Mouse (Mus musculus) hindbrain, embryonic 15.5 days (tissue): ENCODE data around the gene Ptpn7. TPM values are rescaled to one million over a fixed set of nuclear protein-coding genes. Genes with fewer than 3 reads are reported as not detected.

Experiments used
- ATAC-seq: fragments of 200-750 bp; cut with Nextera tagmentation; 2 replicates; pipeline ENCODE4 v1.8.0; 2017; ENCODE audit warnings: low read depth, moderate number of reproducible peaks, moderate TSS enrichment; ENCODE audit not compliant: low FRiP score
- H3K27ac ChIP-seq: fragments of 300-500 bp; sonication (generic); replicated peaks from 2 replicates; pipeline ENCODE4 v1.5.1; 2015; ENCODE audit warnings: mild to moderate bottlenecking, inconsistent platforms
- H3K27me3 ChIP-seq: fragments of 300-500 bp; sonication (generic); 2 replicates; pipeline ENCODE4 v1.6.1; 2015; ENCODE audit warnings: control low read depth, inconsistent platforms
- H3K36me3 ChIP-seq: fragments of 300-500 bp; sonication (generic); 2 replicates; pipeline ENCODE4 v1.6.1; 2015; ENCODE audit warnings: control low read depth, inconsistent platforms
- H3K4me1 ChIP-seq: fragments of 300-500 bp; sonication (generic); replicated peaks from 2 replicates; pipeline ENCODE4 v1.6.1; 2015; ENCODE audit warnings: control low read depth, inconsistent platforms
- H3K4me2 ChIP-seq: fragments of 300-500 bp; sonication (generic); 2 replicates; pipeline ENCODE4 v1.6.1; 2015; ENCODE audit warnings: moderate library complexity, mild to moderate bottlenecking, inconsistent platforms
- H3K4me3 ChIP-seq: fragments of 300-500 bp; sonication (generic); 2 replicates; pipeline ENCODE4 v1.5.1; 2015; ENCODE audit warnings: mild to moderate bottlenecking, inconsistent platforms
- H3K9ac ChIP-seq: fragments of 300-500 bp; sonication (generic); 2 replicates; pipeline ENCODE4 v1.6.1; 2015; ENCODE audit warnings: inconsistent platforms
- H3K9me3 ChIP-seq: fragments of 300-500 bp; sonication (generic); 2 replicates; pipeline ENCODE4 v1.6.1; 2016; ENCODE audit warnings: control low read depth, inconsistent platforms
- WGBS: fragments of 180-500 bp; shearing (Covaris S2); methylation state at CpG from one replicate; pipeline ENCODE4 v1.1.7; 2015; 5-methylcytosine and 5-hydroxymethylcytosine counted together
- polyA plus RNA-seq: library from polyadenylated mRNA; unstranded; fragments of >200 nt; fragmentation: Nextera tagmentation; extraction: Ambion mirVana; gene quantifications from 2 replicates; pipeline ENCODE4 v1.2.1, GENCODE M21; 2015

Gene Ptpn7
- polyA plus RNA-seq, 1 experiment from 2014 or later, result 0.29 TPM

DNA sequence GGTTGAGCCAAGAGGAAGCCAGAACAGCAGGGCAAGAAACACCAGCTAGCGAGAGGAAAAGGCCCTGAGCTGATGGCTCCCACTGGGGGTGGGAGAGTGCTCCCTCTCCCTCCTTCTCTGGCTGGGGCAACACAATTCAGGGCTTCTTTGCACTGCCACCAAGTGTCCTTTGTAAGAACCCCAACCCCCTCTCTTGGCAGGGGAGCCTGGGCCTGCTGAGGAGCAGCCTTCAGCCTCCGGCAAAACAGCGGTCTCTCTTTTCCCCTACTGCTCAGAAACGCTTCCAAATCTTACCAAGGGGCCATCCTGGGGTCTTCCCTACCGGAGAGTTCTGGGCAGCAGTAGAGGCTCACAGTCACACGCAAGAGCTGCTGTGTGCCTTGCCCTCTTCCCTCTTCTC is 30.2 kb downstream of the Ptpn7 start:
- Histone ChIP-seq H3K27ac (peak overlapping the region; percentile 72), H3K4me3 (no peak overlapping the region), H3K9ac (no peak overlapping the region), H3K27me3 (no peaks in the 10 kb centered on the region), H3K4me1 (peaks cover 2% of the 10 kb centered on the region; the same call in 1 of the 2 replicates), H3K9me3 (no peaks in the 10 kb centered on the region), H3K4me2 (no peak overlapping the region), H3K36me3 (no peaks in the 10 kb centered on the region)
- WGBS, result 29% methylated on average over 6 of the region's 6 CpGs
- 0 out of 2 replicates have a peak, but pooled peaks have one; percentile 24 for ATAC-seq

DNA sequence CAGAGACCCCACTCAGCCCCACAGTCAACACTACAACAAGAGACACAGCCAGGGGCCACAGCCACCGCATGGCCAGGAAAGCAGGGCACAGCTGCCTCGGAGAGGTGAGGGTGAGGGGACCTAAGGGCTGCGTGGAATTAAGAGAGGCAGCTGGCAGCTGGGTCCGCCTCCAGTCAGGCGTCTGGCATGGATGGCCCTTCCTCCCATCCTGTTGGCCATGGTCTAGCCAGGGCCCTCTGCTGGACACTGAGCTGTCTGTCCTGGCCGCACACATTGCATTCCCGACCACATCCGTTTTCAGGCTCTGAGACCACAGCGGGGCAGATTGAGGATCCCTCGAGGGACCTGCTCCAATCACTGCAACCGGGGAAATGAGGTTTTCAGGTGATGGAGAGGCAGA is 34.9 kb downstream of the Ptpn7 start, which contains the start of gene Gpr37l1:
Gpr37l1 (minus strand) TSS at position 247 of the 400 bp plus-strand sequence.
- no peak within 1 kb of the TSS for H3K9ac ChIP-seq
- no peak within 1 kb of the TSS for H3K4me3 ChIP-seq
- no peaks in the 10 kb centered on the region for H3K9me3 ChIP-seq
- no peaks in the 10 kb centered on the region for H3K27me3 ChIP-seq
- H3K27ac ChIP-seq, result no peak within 1 kb of the TSS
- H3K36me3 ChIP-seq, result no peaks in the 10 kb centered on the region
- peaks cover 6% of the 10 kb centered on the region; the same call in 1 of the 2 replicates for H3K4me1 ChIP-seq
- no peak within 1 kb of the TSS for H3K4me2 ChIP-seq
- ATAC-seq, result peak; percentile 31; the same call in 1 of the 2 replicates
- WGBS, result 59% methylated on average over 11 of the region's 11 CpGs

DNA sequence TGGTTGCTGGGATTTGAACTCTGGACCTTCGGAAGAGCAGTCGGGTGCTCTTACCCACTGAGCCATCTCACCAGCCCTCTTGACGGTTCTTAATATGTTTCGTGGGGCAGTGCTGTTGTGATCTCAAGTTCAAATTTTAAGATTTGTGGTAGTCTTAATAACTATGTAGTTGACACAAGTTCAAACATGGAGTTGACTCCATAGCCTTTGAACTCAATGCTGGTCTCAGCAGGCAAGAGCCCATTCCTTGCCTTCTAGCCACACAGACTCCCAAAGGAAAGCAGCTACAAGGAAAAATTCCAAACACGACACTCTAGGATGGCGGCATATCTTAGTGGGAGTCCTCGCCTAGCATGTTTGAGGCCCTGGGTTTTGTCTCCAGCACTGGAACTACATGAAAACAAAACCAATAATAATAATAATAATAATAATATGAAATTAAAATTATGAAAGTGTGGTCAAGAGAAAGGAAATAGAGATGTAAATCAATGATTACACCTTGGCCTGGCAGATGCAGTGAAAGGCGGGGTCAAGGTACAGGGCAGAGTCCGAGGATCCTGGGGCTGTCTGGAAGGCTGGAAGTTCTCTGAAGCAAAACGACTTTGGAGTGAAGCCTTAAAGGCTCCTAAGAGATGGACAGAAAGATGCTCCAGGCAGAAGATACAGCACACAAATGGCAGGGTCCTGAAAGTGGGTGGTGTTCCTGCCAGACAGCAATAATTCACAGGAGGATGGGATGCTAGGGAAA is 36.1 kb downstream of the Ptpn7 start:
- H3K4me2 ChIP-seq, result no peak overlapping the region
- H3K9me3 ChIP-seq, result no peaks in the 10 kb centered on the region
- H3K27ac ChIP-seq, result no peak overlapping the region
- H3K4me1 ChIP-seq, result peaks cover 4% of the 10 kb centered on the region; the same call in 1 of the 2 replicates
- ATAC-seq, result no peak
- no peaks in the 10 kb centered on the region for H3K36me3 ChIP-seq
- H3K9ac ChIP-seq, result no peak overlapping the region
- no peak overlapping the region for H3K4me3 ChIP-seq
- WGBS, result 92% methylated on average over 10 of the region's 10 CpGs
- no peaks in the 10 kb centered on the region for H3K27me3 ChIP-seq

DNA sequence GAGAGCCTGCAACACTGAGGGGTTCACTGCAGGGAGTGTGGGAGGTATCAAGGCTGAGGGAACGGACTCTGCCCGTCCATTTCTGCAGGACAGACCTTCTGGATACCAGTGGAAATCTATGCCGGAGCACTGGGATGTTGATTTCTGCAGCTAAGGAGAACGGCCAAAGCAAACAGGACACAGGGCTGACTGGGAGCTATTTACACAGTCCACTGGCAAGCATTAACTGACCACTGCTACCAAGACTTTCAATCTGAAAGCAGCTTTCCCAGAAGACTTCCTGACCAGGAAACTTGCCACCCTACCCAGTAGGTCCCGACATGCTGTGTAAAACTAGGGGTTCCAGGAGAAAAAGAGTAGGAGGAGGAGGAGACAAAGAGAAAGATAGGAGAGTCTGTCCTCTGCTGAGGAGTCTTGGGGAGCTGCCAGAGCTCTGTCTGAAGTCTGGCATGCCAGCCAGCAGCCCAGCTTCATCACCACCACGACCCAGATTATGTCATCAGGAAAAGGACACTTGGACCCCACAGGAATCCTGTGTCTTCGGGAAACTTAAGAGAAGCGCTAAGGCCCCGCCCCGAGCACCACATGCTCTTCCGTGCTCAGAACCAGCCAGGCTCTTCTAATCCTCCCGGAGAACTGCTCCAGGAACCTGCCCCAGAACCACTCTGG is 37.2 kb downstream of the Ptpn7 start:
- 0 out of 2 replicates have a peak, but pooled peaks have one; percentile 4 for ATAC-seq
- Histone ChIP-seq H3K9ac (no peak overlapping the region), H3K27me3 (no peaks in the 10 kb centered on the region), H3K4me1 (peaks cover 4% of the 10 kb centered on the region; the same call in 1 of the 2 replicates), H3K4me2 (no peak overlapping the region), H3K4me3 (no peak overlapping the region), H3K36me3 (no peaks in the 10 kb centered on the region), H3K27ac (peak overlapping the region; percentile 52; the same call in 1 of the 2 replicates), H3K9me3 (no peaks in the 10 kb centered on the region)
- WGBS, result 46% methylated on average over 12 of the region's 12 CpGs

DNA sequence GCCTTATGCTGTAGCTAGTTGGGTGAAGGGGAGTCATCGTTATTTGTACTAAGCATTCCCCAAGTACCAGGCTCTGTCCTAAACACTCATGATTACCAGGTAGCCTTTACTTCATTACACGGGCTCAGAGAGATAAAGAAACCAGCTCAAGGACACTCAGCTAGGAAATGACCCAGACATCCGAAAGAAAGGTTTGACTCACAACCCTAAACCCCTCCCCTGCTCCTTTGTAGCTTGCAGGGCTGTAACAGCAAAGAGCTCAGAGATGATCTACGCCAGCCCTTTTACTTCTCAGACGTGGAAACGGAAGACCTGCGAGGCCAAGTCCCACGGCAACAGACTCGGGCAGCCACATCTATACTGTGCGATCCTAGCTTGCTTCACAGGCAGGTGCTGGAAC is 37.8 kb downstream of the Ptpn7 start:
- H3K4me2 ChIP-seq, result no peak overlapping the region
- no peaks in the 10 kb centered on the region for H3K36me3 ChIP-seq
- H3K27ac ChIP-seq, result no peak overlapping the region
- WGBS, result 75% methylated on average over 10 of the region's 10 CpGs
- H3K4me1 ChIP-seq, result peaks cover 4% of the 10 kb centered on the region; the same call in 1 of the 2 replicates
- no peak for ATAC-seq
- H3K9ac ChIP-seq, result no peak overlapping the region
- H3K27me3 ChIP-seq, result no peaks in the 10 kb centered on the region
- H3K4me3 ChIP-seq, result no peak overlapping the region
- no peaks in the 10 kb centered on the region for H3K9me3 ChIP-seq

DNA sequence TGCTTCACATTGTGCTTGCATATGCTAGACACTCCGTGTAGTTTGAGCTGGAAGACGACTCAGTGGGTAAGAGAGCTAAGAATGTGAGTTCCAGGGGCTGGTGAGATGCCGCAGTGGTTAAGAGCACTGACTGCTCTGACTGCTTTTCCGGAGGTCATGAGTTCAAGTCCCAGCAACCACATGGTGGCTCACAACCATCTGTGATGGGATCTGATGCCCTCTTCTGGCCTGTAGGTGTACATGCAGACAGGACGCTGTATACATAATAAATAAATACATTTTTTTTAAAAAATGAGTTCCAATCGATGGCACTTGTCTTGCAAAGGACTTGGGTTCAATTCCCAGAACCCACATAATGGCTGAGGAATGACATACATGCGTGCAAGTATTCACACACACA is 38.7 kb downstream of the Ptpn7 start:
- Histone ChIP-seq H3K4me2 (no peak overlapping the region), H3K9ac (no peak overlapping the region), H3K4me3 (no peak overlapping the region), H3K4me1 (peaks cover 4% of the 10 kb centered on the region; the same call in 1 of the 2 replicates), H3K27me3 (no peaks in the 10 kb centered on the region), H3K9me3 (no peaks in the 10 kb centered on the region), H3K27ac (no peak overlapping the region), H3K36me3 (no peaks in the 10 kb centered on the region)
- WGBS, result 82% methylated on average over 7 of the region's 7 CpGs
- no peak for ATAC-seq

DNA sequence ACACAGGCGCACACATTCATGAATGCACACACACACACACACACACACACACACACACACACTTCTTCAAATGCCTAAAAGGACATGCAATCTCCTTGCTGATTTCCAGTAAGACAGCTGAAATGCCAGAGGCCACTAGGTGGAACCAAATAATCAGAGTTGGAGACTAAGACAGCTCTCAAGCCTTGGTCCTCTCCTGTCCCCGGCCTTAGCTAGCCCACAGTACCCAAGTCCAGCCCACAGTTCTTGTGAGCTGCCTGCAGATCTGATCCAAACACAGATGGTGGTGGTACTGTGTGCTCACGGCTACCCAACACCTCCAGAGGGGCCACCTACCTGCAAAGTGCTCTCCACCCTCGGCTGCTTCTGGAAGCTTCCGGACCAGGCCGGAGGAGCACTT is 39.5 kb downstream of the Ptpn7 start:
- no peaks in the 10 kb centered on the region for H3K9me3 ChIP-seq
- no peak overlapping the region for H3K9ac ChIP-seq
- 65% methylated on average over 6 of the region's 6 CpGs for WGBS
- H3K27ac ChIP-seq, result no peak overlapping the region
- peak; percentile 80 for ATAC-seq
- H3K4me3 ChIP-seq, result no peak overlapping the region
- no peaks in the 10 kb centered on the region for H3K27me3 ChIP-seq
- peaks cover 4% of the 10 kb centered on the region; the same call in 1 of the 2 replicates for H3K4me1 ChIP-seq
- no peak overlapping the region for H3K4me2 ChIP-seq
- H3K36me3 ChIP-seq, result no peaks in the 10 kb centered on the region

DNA sequence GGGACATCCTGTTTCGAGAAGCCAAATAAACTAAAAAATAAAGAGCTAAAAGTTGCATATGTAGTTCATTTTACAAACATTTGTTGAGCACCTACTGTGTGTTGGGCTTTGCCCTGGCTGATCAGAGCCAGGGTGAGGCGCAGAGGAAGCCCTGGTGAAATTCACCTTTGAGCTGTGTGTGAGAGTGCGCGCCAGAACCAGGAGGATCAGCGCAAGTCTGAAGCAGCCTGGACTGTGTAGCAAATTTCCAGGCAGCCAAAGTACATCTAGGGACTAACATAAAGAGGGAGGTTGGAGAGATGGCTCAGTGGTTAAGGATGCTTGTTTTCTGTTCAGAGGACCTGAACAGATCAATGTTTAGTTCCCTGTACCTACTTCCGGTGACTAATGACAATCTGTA is 40.8 kb downstream of the Ptpn7 start:
- Histone ChIP-seq H3K27ac (no peak overlapping the region), H3K4me1 (peaks cover 4% of the 10 kb centered on the region; the same call in 1 of the 2 replicates), H3K9me3 (no peaks in the 10 kb centered on the region), H3K36me3 (no peaks in the 10 kb centered on the region), H3K4me2 (no peak overlapping the region), H3K9ac (no peak overlapping the region), H3K27me3 (no peaks in the 10 kb centered on the region), H3K4me3 (no peak overlapping the region)
- 94% methylated on average over 6 of the region's 6 CpGs for WGBS
- ATAC-seq, result no peak

DNA sequence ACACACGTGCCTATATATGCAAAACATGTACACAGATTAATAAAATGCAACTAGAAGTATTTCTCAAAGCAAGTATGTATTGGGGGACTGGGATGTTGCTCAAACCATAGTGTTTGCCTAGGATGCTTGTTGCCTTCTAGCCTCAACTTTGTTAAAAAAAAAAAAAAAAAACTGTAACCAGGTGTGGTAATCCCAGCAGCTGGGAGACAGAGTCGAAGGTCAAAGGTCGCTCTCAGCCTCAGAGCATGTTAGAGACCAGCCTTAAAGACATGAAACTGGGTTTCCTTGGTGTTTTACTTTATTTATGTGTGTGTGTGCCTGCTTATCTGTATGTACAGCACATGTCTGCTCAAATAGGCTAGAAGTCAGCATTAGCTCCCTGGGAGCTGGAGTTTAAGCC is 42.7 kb downstream of the Ptpn7 start:
- no peak overlapping the region for H3K4me3 ChIP-seq
- H3K9ac ChIP-seq, result no peak overlapping the region
- no peak overlapping the region for H3K4me2 ChIP-seq
- H3K4me1 ChIP-seq, result no peaks in the 10 kb centered on the region; the same call in 1 of the 2 replicates
- H3K27ac ChIP-seq, result no peak overlapping the region
- WGBS, result 79% methylated on average over 3 of the region's 3 CpGs
- no peaks in the 10 kb centered on the region for H3K27me3 ChIP-seq
- no peak for ATAC-seq
- H3K36me3 ChIP-seq, result no peaks in the 10 kb centered on the region
- H3K9me3 ChIP-seq, result no peaks in the 10 kb centered on the region

DNA sequence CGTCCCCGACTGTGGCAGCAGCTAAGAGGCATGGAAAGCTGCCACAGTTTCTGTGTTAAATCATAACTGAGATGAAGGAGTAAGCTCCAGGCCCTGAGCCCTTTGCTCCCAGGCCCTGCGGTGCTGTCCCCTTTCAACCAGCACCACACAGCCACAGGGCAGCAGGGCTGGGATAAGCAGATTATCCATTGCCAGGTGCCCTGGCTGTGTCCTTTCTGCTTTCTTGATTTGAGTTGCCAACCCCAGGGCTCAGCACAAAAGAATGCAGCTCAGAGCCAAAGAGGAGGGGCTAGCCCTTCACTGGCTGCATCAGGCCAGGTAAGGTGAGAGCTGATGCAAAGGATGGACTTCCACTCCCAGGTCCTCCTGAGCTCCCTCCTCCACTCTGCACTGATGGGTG is 45.2 kb downstream of the Ptpn7 start:
- Histone ChIP-seq H3K9me3 (no peaks in the 10 kb centered on the region), H3K4me3 (no peak overlapping the region), H3K27me3 (no peaks in the 10 kb centered on the region), H3K9ac (no peak overlapping the region), H3K36me3 (no peaks in the 10 kb centered on the region), H3K27ac (no peak overlapping the region), H3K4me2 (no peak overlapping the region), H3K4me1 (no peaks in the 10 kb centered on the region)
- 86% methylated on average over 3 of the region's 3 CpGs for WGBS
- no peak for ATAC-seq

DNA sequence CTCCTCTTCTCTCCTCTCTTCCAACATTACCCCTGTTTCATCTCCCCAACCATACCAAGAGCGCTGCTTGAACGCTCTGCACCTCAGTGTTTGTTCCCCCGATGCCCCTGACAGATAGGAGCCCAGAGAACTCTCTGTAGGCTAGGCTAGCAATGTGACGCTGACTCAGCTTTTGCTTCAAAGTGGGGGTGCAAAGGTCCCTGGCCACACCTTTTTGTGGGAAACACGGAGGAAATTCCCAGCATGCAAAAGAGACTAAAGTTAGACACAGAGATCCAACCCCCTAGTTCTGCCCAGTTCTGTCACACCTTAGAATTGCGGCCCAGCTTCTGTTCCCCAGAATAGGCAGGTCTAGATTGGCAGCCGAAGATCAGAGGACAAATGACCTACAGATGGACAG is 46.4 kb downstream of the Ptpn7 start:
- no peaks in the 10 kb centered on the region for H3K9me3 ChIP-seq
- H3K4me2 ChIP-seq, result no peak overlapping the region
- no peaks in the 10 kb centered on the region for H3K4me1 ChIP-seq
- H3K27me3 ChIP-seq, result no peaks in the 10 kb centered on the region
- no peak overlapping the region for H3K9ac ChIP-seq
- H3K36me3 ChIP-seq, result no peaks in the 10 kb centered on the region
- no peak for ATAC-seq
- no peak overlapping the region for H3K4me3 ChIP-seq
- WGBS, result 90% methylated on average over 7 of the region's 7 CpGs
- H3K27ac ChIP-seq, result no peak overlapping the region

DNA sequence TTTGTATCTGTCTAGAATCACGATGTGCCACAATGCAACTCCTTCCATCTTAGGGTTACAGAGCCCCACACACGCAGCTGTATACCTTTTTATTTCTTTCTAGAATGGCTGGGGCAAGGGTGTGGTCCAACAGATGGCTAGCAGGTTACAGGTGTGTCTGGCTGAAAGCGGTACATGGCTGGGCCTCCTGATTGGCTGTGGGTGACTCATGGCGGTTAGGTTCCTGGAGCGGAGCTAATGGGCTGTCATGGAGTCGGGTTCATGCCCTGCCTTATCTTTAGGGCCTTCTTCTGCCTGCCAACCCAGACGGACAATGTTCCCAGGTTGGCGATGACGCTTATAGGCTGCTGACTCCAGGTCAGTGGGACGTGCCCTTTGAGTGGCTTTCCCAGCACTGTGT is 48.3 kb downstream of the Ptpn7 start:
- H3K4me3 ChIP-seq, result no peak overlapping the region
- no peak overlapping the region for H3K4me2 ChIP-seq
- no peak overlapping the region for H3K9ac ChIP-seq
- no peaks in the 10 kb centered on the region for H3K36me3 ChIP-seq
- no peaks in the 10 kb centered on the region for H3K9me3 ChIP-seq
- WGBS, result 91% methylated on average over 10 of the region's 10 CpGs
- H3K27ac ChIP-seq, result no peak overlapping the region
- ATAC-seq, result no peak
- no peaks in the 10 kb centered on the region for H3K4me1 ChIP-seq
- no peaks in the 10 kb centered on the region for H3K27me3 ChIP-seq
